Mouse (Mus musculus) cortical plate, adult 2 months (tissue): ENCODE results near the gene Fstl4.

Experiments
- CTCF ChIP-seq: fragments of 200-500 bp; IDR thresholded peaks from 2 replicates; pipeline ENCODE4 v1.5.1; 2011; ENCODE audit warnings: mild to moderate bottlenecking, control low read depth, low read length; ENCODE audit not compliant: insufficient read depth; ENCODE audit errors: extremely low read depth
- POLR2A ChIP-seq: fragments of 200-500 bp; IDR thresholded peaks from 2 replicates; pipeline ENCODE4 v1.6.1; 2011; ENCODE audit warnings: mild to moderate bottlenecking, low read length, control low read depth; ENCODE audit not compliant: insufficient read depth; ENCODE audit errors: extremely low read depth

- TF ChIP-seq POLR2A (no peak), CTCF (no peak)
Measured at GRCm38 (mm10) chr11:53144506-53144905, 380.1 kb downstream of the Fstl4 start.
